Mouse (Mus musculus): Measurements from ENCODE around the gene Amph. TPM values are rescaled to one million over a fixed set of nuclear protein-coding genes. Genes with fewer than 3 reads are reported as not detected.

Gene Amph
- polyA plus RNA-seq, 1 experiment, result 0.93 TPM

DNA sequence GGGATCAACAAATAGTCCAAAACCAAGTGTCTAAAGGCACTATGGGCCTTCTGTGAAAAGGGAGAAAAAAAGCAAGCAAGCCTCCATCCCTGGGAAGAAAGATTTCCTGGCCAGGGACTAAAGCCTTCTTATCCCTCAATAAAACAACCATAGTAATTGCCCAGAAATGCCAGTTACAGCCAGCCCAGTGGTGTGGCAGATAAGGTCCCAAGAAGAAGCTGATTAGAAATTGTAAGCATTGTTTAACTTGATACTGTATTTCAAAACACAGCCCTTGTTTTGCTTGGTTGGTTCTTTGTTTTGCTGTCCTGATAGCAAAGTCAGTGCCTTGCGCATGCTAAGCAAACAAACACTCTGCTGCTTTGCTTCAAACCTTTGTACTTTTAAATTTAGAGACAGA, 191.8 kb downstream of the Amph start:
- 97% methylated on average over 1 of the region's 1 CpGs for whole genome bisulfite sequencing
- TF ChIP-seq POLR2A (IDR thresholded peaks at IDR 0.05; ENCODE audit: control insufficient read depth, extremely low read depth, insufficient read depth, low read length, poor library complexity) (no peak), CTCF (IDR thresholded peaks at IDR 0.05; ENCODE audit: borderline replicate concordance, control insufficient read depth, extremely low read depth, insufficient read depth, low read length, poor library complexity) (no peak)
- Histone ChIP-seq H3K4me3 (ENCODE audit: control insufficient read depth, insufficient read depth, low read length) (no peak overlapping the region), H3K27me3 (ENCODE audit: control insufficient read depth, insufficient read depth, low read length) (no peaks in the 10 kb centered on the region), H3K27ac (ENCODE audit: control insufficient read depth, insufficient read depth, low read length) (no peak overlapping the region), H3K36me3 (ENCODE audit: control insufficient read depth, insufficient read depth, low read length) (no peaks in the 10 kb centered on the region), H3K4me1 (replicated peaks; ENCODE audit: control insufficient read depth, insufficient read depth, low read length) (peaks cover 7% of the 10 kb centered on the region)
- no peak for DNase-seq

DNA sequence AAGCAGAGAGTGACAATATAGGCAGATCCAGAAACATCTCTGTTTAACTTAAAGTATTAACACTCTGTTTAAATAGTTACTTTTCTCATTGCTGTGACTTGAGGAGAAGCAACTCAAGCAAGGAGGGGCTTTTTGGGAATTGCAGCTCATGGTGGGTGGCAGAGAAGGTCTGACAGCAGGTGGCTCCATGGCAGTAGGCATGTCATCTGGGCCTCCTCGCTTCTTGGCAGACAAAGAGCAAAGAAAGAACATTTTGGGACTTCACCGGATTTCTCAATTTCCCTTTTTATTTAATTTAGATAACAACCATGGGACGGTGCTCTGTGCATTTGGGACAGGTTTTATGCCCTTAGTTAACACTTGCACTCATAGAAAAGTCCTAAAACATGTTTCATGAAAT, 195.8 kb downstream of the Amph start:
- 91% methylated on average over 3 of the region's 3 CpGs for whole genome bisulfite sequencing
- Histone ChIP-seq H3K4me1 (replicated peaks; ENCODE audit: control insufficient read depth, insufficient read depth, low read length) (peaks cover 5% of the 10 kb centered on the region), H3K27ac (ENCODE audit: control insufficient read depth, insufficient read depth, low read length) (no peak overlapping the region), H3K27me3 (ENCODE audit: control insufficient read depth, insufficient read depth, low read length) (no peaks in the 10 kb centered on the region), H3K4me3 (ENCODE audit: control insufficient read depth, insufficient read depth, low read length) (no peak overlapping the region), H3K36me3 (ENCODE audit: control insufficient read depth, insufficient read depth, low read length) (no peaks in the 10 kb centered on the region)
- no peak for TF ChIP-seq POLR2A (IDR thresholded peaks at IDR 0.05; ENCODE audit: control insufficient read depth, extremely low read depth, insufficient read depth, low read length, poor library complexity)
- TF ChIP-seq CTCF (IDR thresholded peaks at IDR 0.05; ENCODE audit: borderline replicate concordance, control insufficient read depth, extremely low read depth, insufficient read depth, low read length, poor library complexity), result no peak
- DNase-seq, result no peak

DNA sequence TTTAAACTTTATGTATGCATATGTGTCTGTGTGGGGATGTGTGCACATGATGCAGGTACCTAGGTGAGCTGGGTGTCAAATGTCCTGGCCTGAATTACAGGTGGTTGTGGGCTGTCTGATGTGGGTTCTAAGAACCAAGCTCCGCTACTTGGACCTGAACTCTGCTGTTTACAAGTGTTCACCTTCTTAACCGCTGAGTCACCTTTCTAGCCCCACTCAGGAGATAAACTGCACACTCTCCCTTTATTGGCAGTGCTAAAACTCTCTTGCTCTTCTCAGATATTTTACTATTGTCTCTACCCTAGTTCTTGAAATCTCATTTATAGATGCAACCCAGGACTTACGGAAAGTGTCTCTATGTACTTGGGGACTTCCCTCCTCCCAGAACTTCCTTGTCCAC, 199.5 kb downstream of the Amph start:
- H3K4me3 ChIP-seq (ENCODE audit: control insufficient read depth, insufficient read depth, low read length), result no peak overlapping the region
- H3K27ac ChIP-seq (ENCODE audit: control insufficient read depth, insufficient read depth, low read length), result no peak overlapping the region
- H3K27me3 ChIP-seq (ENCODE audit: control insufficient read depth, insufficient read depth, low read length), result no peaks in the 10 kb centered on the region
- H3K36me3 ChIP-seq (ENCODE audit: control insufficient read depth, insufficient read depth, low read length), result no peaks in the 10 kb centered on the region
- DNase-seq, result no peak
- no peaks in the 10 kb centered on the region for H3K4me1 ChIP-seq (replicated peaks; ENCODE audit: control insufficient read depth, insufficient read depth, low read length)
- WGBS, result 85% methylated on average over 3 of the region's 3 CpGs
- TF ChIP-seq CTCF (IDR thresholded peaks at IDR 0.05; ENCODE audit: borderline replicate concordance, control insufficient read depth, extremely low read depth, insufficient read depth, low read length, poor library complexity), result no peak
- TF ChIP-seq POLR2A (IDR thresholded peaks at IDR 0.05; ENCODE audit: control insufficient read depth, extremely low read depth, insufficient read depth, low read length, poor library complexity), result no peak

DNA sequence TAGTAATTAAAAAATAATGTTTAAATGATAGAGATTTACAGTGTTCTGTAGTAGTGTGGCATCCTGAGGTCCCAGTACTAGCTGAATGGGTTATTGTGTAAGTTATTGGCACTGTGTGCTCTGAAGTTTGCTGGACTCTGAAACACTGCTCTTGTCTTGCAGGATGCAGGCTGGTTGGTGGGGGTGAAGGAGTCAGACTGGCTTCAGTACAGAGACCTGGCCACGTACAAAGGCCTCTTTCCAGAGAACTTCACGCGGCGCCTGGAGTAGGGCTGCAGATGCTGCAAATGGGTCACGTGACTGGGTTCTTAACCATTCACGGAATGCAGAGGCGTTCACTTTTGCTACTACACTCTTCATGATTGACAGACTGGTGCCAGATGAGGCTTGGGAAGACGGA, 201.6 kb downstream of the Amph start:
- WGBS, result 98% methylated on average over 8 of the region's 8 CpGs

DNA sequence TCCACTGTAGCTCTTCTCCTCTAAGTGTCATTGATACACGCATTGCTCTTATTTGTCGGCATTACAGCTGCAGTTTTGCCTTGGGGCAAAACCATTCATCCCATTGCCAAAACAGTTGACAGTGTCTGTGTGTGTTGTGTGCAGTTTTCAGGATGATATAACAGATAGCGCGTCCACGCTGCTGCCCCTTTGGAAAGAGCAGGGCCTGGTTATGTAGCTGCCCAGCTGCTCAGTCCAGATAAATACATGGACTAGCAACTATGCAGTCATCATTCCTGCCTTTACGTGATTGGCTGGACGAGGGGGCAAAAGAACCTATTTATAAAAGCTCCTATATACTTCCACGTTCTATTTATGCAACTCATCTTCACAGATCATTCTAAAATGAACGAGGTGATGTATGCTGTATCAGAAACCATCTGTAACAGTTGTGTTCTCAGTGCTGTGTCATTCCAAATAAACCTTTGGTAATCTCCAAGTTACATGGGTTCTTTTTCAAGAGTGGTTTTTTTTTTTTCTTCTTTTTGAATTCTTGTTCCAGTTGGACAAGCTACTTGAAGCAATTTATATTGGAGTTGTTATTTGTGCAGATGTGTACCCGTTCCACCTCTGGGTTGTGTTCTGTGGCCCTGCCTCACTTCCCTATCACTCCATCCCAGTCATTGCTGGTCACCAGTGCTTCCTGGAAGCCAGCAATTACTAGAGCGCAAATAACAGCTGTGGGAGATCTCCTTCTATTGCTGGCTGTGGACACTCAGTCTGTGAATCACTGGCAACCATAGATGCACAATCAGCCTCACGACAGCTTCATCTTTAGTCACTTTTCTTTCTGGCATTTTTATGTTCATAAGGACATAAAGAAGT, 202.7 kb downstream of the Amph start:
- Histone ChIP-seq H3K4me3 (ENCODE audit: control insufficient read depth, insufficient read depth, low read length) (no peak overlapping the region), H3K27me3 (ENCODE audit: control insufficient read depth, insufficient read depth, low read length) (no peaks in the 10 kb centered on the region), H3K36me3 (ENCODE audit: control insufficient read depth, insufficient read depth, low read length) (no peaks in the 10 kb centered on the region), H3K27ac (ENCODE audit: control insufficient read depth, insufficient read depth, low read length) (no peak overlapping the region), H3K4me1 (replicated peaks; ENCODE audit: control insufficient read depth, insufficient read depth, low read length) (no peaks in the 10 kb centered on the region)
- WGBS, result 93% methylated on average over 12 of the region's 12 CpGs
- no peak for DNase-seq
- TF ChIP-seq POLR2A (IDR thresholded peaks at IDR 0.05; ENCODE audit: control insufficient read depth, extremely low read depth, insufficient read depth, low read length, poor library complexity) (no peak), CTCF (IDR thresholded peaks at IDR 0.05; ENCODE audit: borderline replicate concordance, control insufficient read depth, extremely low read depth, insufficient read depth, low read length, poor library complexity) (no peak)

More for the DNA sequence above, 201.6 kb downstream of the Amph start:
- Histone ChIP-seq H3K27me3 (ENCODE audit: control insufficient read depth, insufficient read depth, low read length) (no peaks in the 10 kb centered on the region), H3K36me3 (ENCODE audit: control insufficient read depth, insufficient read depth, low read length) (no peaks in the 10 kb centered on the region), H3K4me3 (ENCODE audit: control insufficient read depth, insufficient read depth, low read length) (no peak overlapping the region), H3K27ac (ENCODE audit: control insufficient read depth, insufficient read depth, low read length) (no peak overlapping the region), H3K4me1 (replicated peaks; ENCODE audit: control insufficient read depth, insufficient read depth, low read length) (no peaks in the 10 kb centered on the region)
- DNase-seq, result no peak
- TF ChIP-seq POLR2A (IDR thresholded peaks at IDR 0.05; ENCODE audit: control insufficient read depth, extremely low read depth, insufficient read depth, low read length, poor library complexity) (no peak), CTCF (IDR thresholded peaks at IDR 0.05; ENCODE audit: borderline replicate concordance, control insufficient read depth, extremely low read depth, insufficient read depth, low read length, poor library complexity) (no peak)

DNA sequence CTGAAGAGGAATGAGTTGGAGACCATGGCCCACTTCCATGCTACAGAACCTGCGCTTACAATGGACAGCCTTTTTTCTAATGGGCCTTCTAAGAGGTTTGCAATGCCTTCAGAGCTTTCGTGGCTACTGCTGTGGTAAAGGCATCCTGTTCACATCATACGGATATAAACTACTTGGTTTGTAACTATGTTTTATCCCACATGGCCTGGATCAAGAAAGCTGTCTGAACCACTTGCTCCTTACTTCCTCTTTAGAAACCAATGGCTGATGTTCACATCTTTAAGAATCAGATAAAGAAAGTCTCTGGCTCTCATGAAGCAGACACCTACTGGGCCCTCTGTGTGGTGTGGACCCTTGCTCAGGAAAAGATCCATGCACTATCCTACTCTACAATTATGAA, 204.1 kb downstream of the Amph start:
- 35% methylated on average over 3 of the region's 3 CpGs for WGBS
- Histone ChIP-seq H3K4me3 (ENCODE audit: control insufficient read depth, insufficient read depth, low read length) (no peak overlapping the region), H3K36me3 (ENCODE audit: control insufficient read depth, insufficient read depth, low read length) (no peaks in the 10 kb centered on the region), H3K4me1 (replicated peaks; ENCODE audit: control insufficient read depth, insufficient read depth, low read length) (no peaks in the 10 kb centered on the region), H3K27me3 (ENCODE audit: control insufficient read depth, insufficient read depth, low read length) (no peaks in the 10 kb centered on the region), H3K27ac (ENCODE audit: control insufficient read depth, insufficient read depth, low read length) (no peak overlapping the region)
- no peak for TF ChIP-seq CTCF (IDR thresholded peaks at IDR 0.05; ENCODE audit: borderline replicate concordance, control insufficient read depth, extremely low read depth, insufficient read depth, low read length, poor library complexity)
- TF ChIP-seq POLR2A (IDR thresholded peaks at IDR 0.05; ENCODE audit: control insufficient read depth, extremely low read depth, insufficient read depth, low read length, poor library complexity), result no peak
- no peak for DNase-seq

All from thymus, adult 2 months (tissue).